Mouse (Mus musculus) cerebellum, adult 11 months (tissue): ENCODE measurements around the gene Foxp1.

Source experiments
- DNase-seq: peaks from one replicate; pipeline ENCODE4 v3.0.0; 2022

The Foxp1 gene

GRCm38 (mm10) chr6:99276297-99276653, 246.2 kb downstream of the Foxp1 start:
- no peak for DNase-seq

- DNase-seq: no peak
These were observed 246.9 kb downstream of the Foxp1 start for GRCm38 (mm10) chr6:99275381-99276296.

- DNase-seq: no peak
These were observed 247.9 kb downstream of the Foxp1 start for GRCm38 (mm10) chr6:99274667-99275066.

- DNase-seq: no peak
These were observed 248.3 kb downstream of the Foxp1 start for GRCm38 (mm10) chr6:99274222-99274621.

- no peak for DNase-seq
These were observed 249.3 kb downstream of the Foxp1 start for GRCm38 (mm10) chr6:99273177-99273576.

- no peak for DNase-seq
These were observed 250.3 kb downstream of the Foxp1 start for GRCm38 (mm10) chr6:99272174-99272573.

GRCm38 (mm10) chr6:99271741-99272140, 250.8 kb downstream of the Foxp1 start:
- no peak for DNase-seq

- DNase-seq: no peak
These were observed 252.6 kb downstream of the Foxp1 start for GRCm38 (mm10) chr6:99269921-99270320.

GRCm38 (mm10) chr6:99268171-99269061, 254.1 kb downstream of the Foxp1 start:
- DNase-seq: no peak

- DNase-seq: no peak
These were observed 256.4 kb downstream of the Foxp1 start for GRCm38 (mm10) chr6:99265945-99266656.

- no peak for DNase-seq
These were observed 257.3 kb downstream of the Foxp1 start for GRCm38 (mm10) chr6:99265173-99265572.

- DNase-seq: no peak
These were observed 258.1 kb downstream of the Foxp1 start for GRCm38 (mm10) chr6:99264192-99265093.

GRCm38 (mm10) chr6:99263886-99264185, 258.7 kb downstream of the Foxp1 start:
- DNase-seq: no peak

GRCm38 (mm10) chr6:99263061-99263885, 259.2 kb downstream of the Foxp1 start:
- DNase-seq: no peak

GRCm38 (mm10) chr6:99261737-99262130, 260.8 kb downstream of the Foxp1 start:
- DNase-seq: no peak

GRCm38 (mm10) chr6:99260941-99261736, 261.4 kb downstream of the Foxp1 start:
- no peak for DNase-seq

GRCm38 (mm10) chr6:99258346-99258745, 264.2 kb downstream of the Foxp1 start:
- no peak for DNase-seq

- no peak for DNase-seq
These were observed 264.8 kb downstream of the Foxp1 start for GRCm38 (mm10) chr6:99257676-99258075.

- no peak for DNase-seq
These were observed 269.2 kb downstream of the Foxp1 start for GRCm38 (mm10) chr6:99253331-99253730.

- no peak for DNase-seq
These were observed 269.7 kb downstream of the Foxp1 start for GRCm38 (mm10) chr6:99252816-99253215.
